Mouse (Mus musculus): Measurements from ENCODE around the gene Izumo1r. TPM values are rescaled to one million over a fixed set of nuclear protein-coding genes. Genes with fewer than 3 reads are reported as not detected.
"Not testable (repeated sequence)": the region's sequence is repeated elsewhere in the genome, so short reads cannot be mapped to it uniquely, and the experiment has no call there.

Gene Izumo1r
- total RNA-seq, 2 experiments from 2014 or later = not detected

DNA sequence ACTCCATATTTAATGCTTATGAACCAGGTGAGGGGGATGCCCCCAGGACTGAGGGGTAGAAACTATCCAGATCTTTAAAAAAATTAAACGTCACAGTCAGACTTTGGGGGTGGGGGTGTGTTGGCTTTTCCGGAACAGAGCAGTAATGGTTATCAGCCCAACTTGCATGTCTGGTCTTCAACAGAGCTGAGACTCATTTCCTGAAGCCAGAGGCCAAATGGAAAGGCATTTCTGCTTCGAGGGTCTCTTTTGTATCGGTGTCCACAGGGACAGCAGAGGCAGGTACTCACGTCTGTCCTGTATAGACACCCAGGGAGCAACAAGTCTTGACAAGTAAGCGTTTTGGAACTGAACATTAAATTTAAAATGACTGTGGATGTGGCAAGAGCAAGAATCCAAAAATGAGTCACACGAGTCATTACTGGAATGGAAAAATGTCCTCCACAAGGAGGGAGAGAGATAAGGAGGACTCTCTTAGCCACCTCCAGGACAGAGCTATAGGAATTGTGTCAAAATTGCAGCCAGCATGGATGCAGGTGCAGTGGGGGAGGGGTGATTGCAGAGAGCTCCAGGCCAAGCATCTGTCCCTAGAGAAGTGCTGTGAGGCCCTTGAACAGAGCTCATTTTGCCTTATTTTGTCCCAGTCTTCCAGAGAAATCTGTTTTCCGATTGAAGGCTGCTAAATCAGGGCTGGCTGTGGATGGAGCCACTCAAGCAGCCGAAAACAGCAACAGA is 1.2 kb upstream of the Izumo1r start:
- DNase-seq = no peak

- no peak for DNase-seq
Observed at GRCm38 (mm10) chr9:14903006-14903405, 743 bp downstream of the Izumo1r start.

DNA sequence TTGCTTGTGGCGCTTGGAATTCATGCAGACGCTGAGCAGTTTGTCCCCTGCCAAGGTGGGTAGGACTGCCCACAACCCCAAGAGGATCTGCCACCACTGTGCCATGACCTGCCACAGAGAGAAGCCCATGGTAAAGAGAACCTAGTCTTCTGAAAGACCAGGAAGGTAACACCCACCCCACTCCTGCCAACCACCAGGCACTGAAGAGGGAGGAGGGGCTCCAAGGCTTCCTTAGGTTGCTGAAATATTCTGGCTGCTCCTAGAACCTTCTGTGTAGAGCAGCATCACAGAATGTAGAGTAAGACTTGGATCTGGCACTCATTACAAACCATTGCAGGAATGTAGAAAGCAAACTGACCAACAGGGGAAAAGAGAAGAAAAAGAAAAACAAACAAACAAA is 1.3 kb downstream of the Izumo1r start:
- no peak for DNase-seq

DNA sequence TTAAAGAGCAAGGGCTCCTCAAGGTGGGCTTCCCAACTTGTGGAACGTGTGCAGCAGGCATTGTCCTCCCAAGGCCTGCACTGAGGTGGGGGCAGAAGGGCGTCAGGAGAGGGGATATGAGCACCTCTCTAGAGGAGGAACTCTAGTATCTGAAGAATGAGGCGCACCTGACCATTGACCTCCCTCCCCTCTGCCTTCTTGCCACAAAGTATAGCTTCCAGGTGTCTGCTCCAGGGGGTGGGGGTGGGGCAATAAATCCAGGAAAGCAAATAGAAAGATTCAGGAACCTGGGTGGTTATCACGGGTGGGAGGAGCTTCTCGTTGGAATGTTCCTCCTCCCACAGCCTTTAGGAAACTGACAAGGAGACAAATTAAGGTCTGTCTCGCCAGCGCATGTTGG is 2.0 kb downstream of the Izumo1r start:
- DNase-seq = no peak

DNA sequence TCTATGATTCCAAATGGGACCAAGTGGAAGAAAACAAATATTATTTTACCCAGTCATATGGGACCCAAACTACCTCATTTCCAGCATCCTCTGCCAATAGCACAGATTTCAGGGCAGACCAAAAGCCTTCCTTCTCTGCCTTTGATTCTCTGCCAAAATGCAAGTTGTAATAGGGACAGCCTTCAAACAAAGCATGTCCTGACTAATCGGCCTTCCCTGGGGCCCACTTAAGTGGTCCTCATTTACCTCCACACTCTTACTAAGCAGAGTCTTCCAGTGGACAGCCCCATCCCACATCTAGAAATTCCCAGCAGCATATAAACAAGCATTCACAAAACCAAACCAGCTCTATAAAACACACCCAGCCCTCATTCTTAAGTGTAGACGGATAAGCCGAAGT is 6.6 kb downstream of the Izumo1r start:
- peak; percentile 19 for DNase-seq

- DNase-seq = no peak
Observed at GRCm38 (mm10) chr9:14895237-14895835, 8.4 kb downstream of the Izumo1r start.

GRCm38 (mm10) chr9:14894628-14895027 is 9.1 kb downstream of the Izumo1r start:
- DNase-seq = no peak

DNA sequence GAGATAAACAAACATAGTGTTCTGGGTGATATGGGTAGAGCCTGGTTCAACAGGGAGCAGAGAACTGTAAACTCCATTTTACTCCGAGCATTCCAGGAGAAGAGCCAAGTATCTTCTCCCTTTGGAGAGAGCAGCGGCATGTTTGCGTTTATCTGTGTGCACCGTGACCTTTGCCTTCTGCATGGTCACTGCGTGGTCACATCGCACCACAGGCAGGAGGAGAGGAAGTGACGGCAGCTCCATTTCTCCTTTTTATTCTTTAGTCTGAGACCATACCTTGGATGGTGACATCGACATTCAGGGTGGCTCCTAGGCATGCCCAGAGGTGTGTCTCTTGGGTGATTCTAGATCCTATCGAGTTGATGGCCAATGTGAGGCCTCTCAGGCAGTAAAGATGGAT is 10.4 kb downstream of the Izumo1r start:
- DNase-seq = no peak

DNA sequence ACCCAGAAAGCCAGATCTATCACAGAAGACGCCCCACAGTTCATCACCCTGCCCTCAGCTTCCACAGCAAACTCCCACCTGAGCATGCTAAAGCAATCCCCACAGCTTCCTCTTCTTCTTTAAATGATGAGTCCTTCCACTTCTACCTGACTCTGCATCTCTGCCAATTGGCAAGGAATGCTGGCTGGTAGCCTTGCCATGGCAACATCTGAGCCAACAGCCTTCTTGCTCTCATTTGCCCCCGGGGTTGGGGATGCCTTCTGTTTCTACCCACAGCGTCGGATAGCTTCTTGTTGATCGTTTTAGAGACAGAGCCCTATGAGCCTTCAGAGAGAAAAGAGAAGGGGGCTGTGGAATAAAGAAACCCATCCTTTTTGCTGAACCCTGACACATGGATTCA is 11.9 kb downstream of the Izumo1r start:
- no peak for DNase-seq

DNA sequence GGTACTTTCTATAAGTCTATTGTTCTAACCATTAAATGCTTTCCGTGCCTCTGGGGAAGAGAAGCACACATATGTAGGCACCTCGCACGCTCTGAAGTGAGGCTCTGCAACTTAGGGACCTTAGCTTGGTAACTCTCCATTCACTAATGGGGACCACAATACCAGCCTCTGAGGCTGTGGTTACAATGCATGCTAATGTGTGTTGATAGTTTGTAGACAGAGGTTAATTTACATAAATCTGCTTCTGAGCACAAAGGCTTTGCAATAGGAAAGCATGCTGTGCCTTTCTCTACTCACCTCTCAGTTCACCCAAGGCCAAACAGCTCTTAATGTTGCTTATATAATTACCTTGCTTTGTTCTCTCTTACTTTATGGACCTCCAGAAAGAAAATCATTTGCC is 13.1 kb downstream of the Izumo1r start:
- no peak for DNase-seq

DNA sequence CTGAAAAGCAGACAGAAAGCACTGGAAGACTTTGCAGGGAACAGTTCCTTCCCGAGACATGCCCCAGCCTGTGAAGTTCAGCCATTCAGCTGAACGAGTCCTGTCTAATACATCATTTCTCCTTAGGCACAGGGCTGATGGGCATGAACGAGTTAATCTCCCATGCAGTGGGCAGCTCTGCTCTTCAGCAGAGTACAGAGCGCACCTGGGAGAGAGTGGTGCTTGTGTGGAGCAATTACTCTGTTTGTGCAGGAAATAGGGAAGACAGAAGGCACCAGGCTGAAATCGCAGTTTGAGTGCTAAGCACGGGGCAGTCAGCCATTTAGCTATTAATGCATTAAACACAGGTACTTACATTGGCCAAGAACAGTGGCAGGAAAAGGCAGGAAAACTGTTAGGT is 15.1 kb downstream of the Izumo1r start:
- no peak for DNase-seq

DNA sequence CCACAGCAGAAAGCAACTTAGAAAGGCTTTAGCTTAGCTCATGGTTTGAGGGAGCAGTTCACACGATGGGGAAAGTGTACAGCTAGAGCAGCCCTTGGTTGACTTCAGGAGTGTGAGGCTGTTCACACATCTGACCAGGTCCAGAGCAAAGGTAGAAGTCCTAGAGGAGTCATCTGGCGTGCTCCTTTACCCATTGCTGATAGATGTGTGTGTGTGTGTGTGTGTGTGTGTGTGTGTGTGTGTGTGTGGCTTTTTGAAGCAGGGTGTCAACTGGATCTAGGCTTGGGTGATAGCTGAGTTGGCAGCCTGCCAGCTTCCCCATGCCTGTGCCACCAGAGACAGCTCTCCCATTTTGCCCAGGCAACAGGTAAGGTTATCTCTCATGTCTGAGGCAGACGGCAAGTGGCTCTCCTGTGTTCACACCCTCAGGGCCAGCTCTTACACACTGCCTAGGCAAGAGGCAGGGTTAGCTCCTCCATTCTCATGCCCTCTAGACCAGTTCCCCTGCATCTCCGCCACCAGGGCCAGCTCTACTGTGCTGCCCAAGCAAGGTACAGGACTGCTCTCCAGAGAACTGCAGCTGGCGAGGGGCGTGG is 15.9 kb downstream of the Izumo1r start:
- no peak for DNase-seq

- DNase-seq = no peak
Observed at GRCm38 (mm10) chr9:14885954-14886353, 17.8 kb downstream of the Izumo1r start.

DNA sequence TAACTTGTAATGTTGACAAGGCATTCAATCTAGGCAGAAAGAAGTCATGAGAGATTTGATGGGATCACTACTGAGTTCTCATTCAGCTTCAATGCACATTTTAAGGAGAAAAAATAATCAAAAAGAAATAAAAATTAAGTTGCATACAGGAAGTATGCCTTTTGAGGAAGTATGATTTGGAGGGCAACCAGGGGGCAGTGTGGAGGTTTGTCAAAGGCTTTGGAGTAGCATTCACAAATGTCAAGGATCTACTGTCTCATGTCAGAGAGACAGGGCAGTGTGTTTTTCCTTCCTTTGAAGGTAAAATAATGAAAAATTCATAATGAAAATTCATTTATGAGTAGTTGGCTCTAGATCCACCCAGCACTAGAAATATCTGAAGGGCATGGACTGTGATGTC is 18.6 kb downstream of the Izumo1r start:
- DNase-seq = no peak

- DNase-seq = no peak
Observed at GRCm38 (mm10) chr9:14884641-14885040, 19.1 kb downstream of the Izumo1r start.

GRCm38 (mm10) chr9:14876566-14876965 is 27.2 kb downstream of the Izumo1r start:
- not testable (repeated sequence) for DNase-seq

DNA sequence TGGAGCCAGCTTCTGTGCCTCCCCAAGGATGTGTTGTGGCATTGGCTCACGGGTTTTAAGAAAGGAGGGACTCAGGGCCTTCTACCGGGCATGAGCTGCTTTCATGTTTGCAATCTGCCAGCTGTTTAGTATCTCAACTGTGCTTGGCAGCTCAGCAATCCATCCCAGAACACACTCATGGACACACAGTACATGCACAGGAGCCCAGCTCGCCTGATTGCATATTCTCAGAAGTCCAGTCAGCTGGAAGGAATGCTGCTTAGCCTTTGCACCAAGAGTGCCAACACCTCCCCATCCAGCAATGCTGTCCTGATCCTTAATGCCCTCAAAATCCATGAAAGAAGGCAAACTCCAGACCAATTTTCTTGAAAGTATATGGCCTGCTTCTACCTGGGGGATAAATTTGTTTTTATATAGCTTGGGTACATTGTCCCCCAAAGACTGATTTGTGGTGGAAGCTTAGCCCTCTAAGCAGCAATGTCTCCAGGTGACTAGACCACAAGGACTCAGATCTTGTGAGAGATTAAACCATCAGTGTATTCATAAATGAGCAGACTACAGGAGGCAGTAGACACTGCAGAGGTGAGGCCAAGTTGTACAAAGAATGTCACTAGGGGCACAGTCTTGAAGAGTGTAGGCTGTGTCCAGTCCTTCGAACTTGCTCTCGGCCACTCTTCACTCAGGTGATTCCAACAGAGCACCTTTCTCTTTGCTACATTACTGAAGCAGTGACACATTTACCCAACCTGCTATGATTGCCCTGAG is 27.8 kb downstream of the Izumo1r start:
- no peak for DNase-seq

GRCm38 (mm10) chr9:14872181-14872930 is 31.4 kb downstream of the Izumo1r start:
- no peak for DNase-seq

- DNase-seq = no peak
Observed at GRCm38 (mm10) chr9:14871536-14871935, 32.2 kb downstream of the Izumo1r start.

GRCm38 (mm10) chr9:14870802-14871201 is 32.9 kb downstream of the Izumo1r start:
- no peak for DNase-seq

- DNase-seq = no peak
Observed at GRCm38 (mm10) chr9:14870377-14870776, 33.4 kb downstream of the Izumo1r start.

GRCm38 (mm10) chr9:14868326-14868725 is 35.4 kb downstream of the Izumo1r start:
- DNase-seq = no peak
